Mouse (Mus musculus) lung, postnatal 14 days (tissue): ENCODE measurements around the gene Actr3.
"Not testable (repeated sequence)": the region's sequence is repeated elsewhere in the genome, so short reads cannot be mapped to it uniquely, and the experiment has no call there.

Source experiments
- DNase-seq: peaks from one replicate; pipeline ENCODE4 v3.0.0; 2021

Gene Actr3

DNA sequence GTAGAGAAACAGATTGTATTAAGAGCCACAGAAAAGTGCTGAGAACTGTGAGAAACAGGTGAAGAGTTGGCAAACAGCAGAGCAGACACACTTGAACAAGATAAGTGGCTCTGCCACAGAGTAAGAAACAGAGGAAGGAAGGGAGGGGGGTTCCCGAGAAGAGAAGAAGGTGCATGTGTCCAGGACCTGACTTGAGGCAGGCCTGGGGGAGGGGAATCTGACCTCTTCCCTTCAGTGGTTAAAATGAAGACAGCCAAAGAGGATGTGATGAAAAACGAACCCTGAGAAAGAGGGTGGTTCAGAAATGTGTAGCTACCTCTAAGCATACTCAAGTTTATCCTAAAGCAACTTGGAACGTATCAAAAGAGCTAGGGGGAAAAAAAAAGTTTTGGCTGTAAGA, 2.4 kb upstream of the Actr3 start:
- DNase-seq, result peak; percentile 26

DNA sequence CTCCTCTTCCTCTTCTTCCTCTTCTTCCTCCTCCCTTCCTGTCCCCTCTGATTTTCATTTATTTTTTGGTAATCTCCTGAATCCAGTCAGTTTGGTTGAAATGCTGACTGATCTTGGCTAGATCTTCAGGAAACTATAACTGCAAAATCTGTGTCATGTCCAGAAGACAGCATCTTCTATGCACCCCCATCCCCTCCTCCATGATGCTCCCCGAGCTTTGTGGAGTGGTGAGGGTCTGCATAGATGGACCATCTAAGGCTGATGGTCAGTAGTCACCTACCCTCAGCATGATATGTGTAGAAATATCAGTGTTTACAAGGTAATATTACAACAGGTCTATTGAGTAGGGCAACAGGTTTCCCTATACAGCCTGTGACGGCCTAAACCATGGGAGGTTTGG, 1.6 kb upstream of the Actr3 start:
- no peak for DNase-seq

GRCm38 (mm10) chr1:125435018-125435368, 534 bp downstream of the Actr3 start:
- DNase-seq, result no peak

GRCm38 (mm10) chr1:125434485-125435001, 984 bp downstream of the Actr3 start:
- peak; percentile 67 for DNase-seq

GRCm38 (mm10) chr1:125431286-125431685, 4.2 kb downstream of the Actr3 start:
- no peak for DNase-seq

- DNase-seq, result no peak
Measured at GRCm38 (mm10) chr1:125430737-125431136, 4.8 kb downstream of the Actr3 start.

DNA sequence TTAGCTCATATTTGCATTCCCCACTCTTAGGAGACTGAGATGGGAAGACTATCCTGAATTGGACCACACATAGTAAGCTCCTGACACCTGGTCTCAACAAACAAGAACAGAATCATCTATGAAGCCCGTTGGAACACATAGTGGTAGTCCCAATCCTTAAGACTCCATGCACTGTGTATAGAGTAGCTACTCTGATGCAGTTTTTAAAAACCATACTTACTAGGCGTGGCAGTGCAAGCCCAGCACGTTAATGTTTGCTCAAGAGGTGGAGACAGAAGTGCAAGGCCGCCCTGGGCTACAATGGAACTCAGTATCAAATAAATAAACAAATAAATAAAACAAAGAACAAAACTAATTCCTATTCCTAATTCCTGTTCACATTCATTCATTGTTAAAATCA, 5.5 kb downstream of the Actr3 start:
- DNase-seq, result no peak

DNA sequence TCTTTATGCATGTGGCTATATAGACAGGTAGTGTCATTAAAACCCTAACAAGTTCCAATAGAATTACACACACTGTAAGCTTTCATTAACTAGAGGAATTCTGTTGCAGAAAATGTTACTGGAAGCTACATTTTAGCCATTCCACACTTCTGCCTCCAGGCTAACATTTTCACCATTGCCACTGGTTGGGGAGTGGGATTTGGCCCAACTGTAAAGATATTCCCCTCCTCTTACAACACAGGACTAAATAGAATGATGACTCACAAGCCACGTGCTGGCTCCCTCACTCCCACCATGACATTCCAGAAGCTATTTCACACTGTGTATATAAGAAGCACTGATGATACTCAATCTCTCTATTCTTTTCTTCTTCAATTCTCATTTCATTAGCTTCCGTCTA, 7.2 kb downstream of the Actr3 start:
- no peak for DNase-seq

GRCm38 (mm10) chr1:125426387-125427045, 9.0 kb downstream of the Actr3 start:
- DNase-seq, result no peak

- DNase-seq, result no peak
Measured at GRCm38 (mm10) chr1:125419906-125420305, 15.6 kb downstream of the Actr3 start.

GRCm38 (mm10) chr1:125418732-125419131, 16.8 kb downstream of the Actr3 start:
- no peak for DNase-seq

DNA sequence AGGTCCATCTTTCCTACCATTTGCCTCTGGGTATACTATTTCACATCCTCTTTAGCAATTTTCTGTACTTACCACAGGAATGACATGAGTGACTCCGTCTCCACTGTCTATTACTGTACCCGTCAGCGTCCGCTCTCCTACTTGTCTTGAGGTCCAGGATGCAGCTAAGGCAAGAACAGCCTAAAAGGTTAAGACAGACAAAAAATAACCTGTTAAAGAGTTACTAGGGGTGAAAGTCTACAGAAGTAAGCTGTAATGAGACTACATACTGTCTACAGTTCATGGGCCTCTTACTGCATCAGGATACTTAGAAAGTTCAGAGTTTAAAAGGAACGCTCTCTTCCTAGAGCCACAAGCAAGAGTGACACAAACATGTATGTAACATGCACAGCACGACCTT, 28.3 kb downstream of the Actr3 start:
- DNase-seq, result no peak

GRCm38 (mm10) chr1:125395391-125395790, 40.1 kb downstream of the Actr3 start:
- no peak for DNase-seq

GRCm38 (mm10) chr1:125393324-125393723, 42.2 kb downstream of the Actr3 start:
- not testable (repeated sequence) for DNase-seq

DNA sequence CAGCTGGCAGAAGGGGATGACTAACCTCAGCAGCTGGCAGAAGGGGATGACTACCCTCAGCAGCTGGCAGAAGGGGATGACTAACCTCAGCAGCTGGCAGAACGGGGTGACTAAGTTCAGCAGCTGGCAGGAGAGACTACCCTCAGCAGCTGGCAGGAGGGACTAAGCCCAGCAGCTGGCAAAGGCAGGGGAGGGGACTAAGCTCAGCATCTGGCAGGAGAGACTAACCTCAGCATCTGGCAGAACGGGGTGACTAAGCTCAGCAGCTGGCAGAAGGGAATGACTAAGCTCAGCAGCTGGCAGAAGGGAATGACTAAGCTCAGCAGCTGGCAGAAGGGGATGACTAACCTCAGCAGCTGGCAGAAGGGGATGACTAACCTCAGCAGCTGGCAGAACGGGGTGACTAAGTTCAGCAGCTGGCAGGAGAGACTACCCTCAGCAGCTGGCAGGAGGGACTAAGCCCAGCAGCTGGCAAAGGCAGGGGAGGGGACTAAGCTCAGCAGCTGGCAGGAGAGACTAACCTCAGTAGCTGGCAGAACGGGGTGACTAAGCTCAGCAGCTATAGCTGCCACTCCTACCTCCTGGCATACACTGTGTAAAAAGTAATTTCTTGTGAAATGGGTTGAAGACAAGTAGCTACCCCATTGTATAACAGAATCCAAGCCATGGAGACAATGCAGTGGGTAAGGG, 45.3 kb downstream of the Actr3 start:
- not testable (repeated sequence) for DNase-seq

GRCm38 (mm10) chr1:125389634-125390033, 45.9 kb downstream of the Actr3 start:
- not testable (repeated sequence) for DNase-seq

DNA sequence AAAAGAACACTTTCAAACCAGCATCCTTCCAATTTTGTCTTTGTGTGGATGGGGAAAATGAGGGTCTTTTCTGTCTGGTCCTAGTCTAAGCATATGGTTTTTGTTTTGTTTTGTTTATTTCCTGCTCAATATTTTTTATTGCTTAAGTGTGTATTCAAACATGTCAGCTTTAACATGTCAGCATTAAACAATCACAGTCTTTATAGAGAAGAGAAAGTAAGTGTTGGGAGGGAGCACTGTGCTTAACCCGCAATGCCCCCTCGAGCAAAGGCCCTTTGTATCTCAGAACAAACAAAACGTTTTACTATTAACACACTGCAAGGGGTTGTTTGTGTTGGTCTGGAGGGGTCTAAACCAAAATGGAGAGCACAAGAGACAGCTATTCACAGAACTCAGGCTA, 47.2 kb downstream of the Actr3 start:
- DNase-seq, result no peak

GRCm38 (mm10) chr1:125386217-125386616, 49.3 kb downstream of the Actr3 start:
- DNase-seq, result no peak

DNA sequence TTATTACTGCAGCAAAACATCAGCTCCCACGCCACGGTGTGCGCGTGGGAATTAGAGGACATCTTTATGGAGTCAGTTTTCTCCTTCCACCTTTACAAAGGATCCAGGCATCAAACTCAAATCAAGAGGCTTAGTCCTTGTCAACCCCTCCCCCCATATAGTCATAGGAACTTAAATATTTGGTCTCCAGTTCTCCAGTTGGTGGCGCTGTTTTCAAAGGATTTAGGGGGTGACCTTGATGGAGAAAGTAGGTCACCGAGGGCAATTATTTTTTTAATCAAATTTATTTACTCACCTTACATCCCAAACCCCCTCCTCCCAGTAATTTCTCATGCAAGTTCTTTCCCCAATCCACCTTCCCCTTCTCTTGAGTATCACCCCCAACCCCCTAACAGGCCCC, 52.9 kb downstream of the Actr3 start:
- DNase-seq, result peak; percentile 48

DNA sequence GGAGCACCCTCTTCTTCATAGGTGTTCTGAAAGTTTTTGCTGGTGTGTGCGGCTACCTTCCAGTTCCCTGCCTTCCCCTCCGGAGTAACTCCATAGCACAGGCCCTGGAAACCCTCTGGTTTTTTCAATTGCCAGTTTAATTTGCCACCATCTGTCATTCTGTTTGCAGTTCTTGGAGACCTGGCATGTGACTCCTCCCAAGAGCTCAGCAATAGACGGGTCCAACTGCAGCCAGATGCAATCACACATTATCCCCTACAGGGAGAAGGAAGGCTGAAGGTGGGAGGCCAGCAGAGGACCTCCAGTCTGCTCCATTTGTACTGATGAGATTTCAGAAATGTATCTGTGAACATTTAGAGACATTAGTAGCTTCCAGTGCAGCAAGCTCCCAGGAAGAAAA, 56.6 kb downstream of the Actr3 start:
- no peak for DNase-seq

- DNase-seq, result no peak
Measured at GRCm38 (mm10) chr1:125372855-125373254, 62.7 kb downstream of the Actr3 start.

DNA sequence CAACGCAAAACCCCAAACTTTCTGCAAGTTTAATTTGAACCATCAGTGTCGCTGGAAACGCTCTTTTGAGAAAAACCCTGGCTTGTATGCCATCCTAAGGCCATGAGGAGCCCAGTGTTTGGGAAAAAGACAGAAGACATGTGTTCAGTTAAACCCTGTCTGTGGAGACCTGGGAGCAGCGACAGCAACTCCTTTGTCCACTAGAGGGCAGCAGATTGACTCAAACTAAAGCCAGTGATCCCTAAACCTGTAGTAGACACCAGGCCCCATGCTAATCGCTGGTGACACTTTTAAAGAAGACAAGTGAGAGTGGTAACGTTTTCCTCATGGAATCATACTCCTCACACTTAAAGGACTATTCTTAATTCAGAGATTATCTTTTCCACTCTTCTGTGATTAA, 64.7 kb downstream of the Actr3 start:
- DNase-seq, result peak; percentile 62

- no peak for DNase-seq
Measured at GRCm38 (mm10) chr1:125365576-125365975, 70.0 kb downstream of the Actr3 start.

- no peak for DNase-seq
Measured at GRCm38 (mm10) chr1:125351416-125352037, 84.0 kb downstream of the Actr3 start.
